Mouse (Mus musculus): ENCODE data around the gene Gm20388. TPM values are rescaled to one million over a fixed set of nuclear protein-coding genes. Genes with fewer than 3 reads are reported as not detected.

Gene Gm20388
- polyA plus RNA-seq, 1 experiment from 2014 or later = 7.4 TPM

- no peaks in the 10 kb centered on the region for H3K9me3 ChIP-seq (replicated peaks)
- H3K4me2 ChIP-seq = no peak overlapping the region
- H3K4me3 ChIP-seq (replicated peaks) = no peak overlapping the region
- H3K36me3 ChIP-seq = no peaks in the 10 kb centered on the region
- no peak for ATAC-seq (replicated peaks; ENCODE audit: low FRiP score)
- H3K27me3 ChIP-seq = no peaks in the 10 kb centered on the region
- 90% methylated on average over 6 of the region's 6 CpGs for WGBS
- no peak overlapping the region for H3K9ac ChIP-seq
- peaks cover 48% of the 10 kb centered on the region for H3K4me1 ChIP-seq
- no peak overlapping the region for H3K27ac ChIP-seq
Observed at GRCm38 (mm10) chr8:122554786-122555185, 2644.1 kb downstream of the Gm20388 start.

- no peaks in the 10 kb centered on the region for H3K36me3 ChIP-seq
- no peak overlapping the region for H3K9ac ChIP-seq
- peak; percentile 31; the same call in 1 of the 2 replicates for ATAC-seq (replicated peaks; ENCODE audit: low FRiP score)
- no peaks in the 10 kb centered on the region for H3K9me3 ChIP-seq (replicated peaks)
- no peaks in the 10 kb centered on the region for H3K27me3 ChIP-seq
- H3K4me1 ChIP-seq = peaks cover 34% of the 10 kb centered on the region
- H3K4me2 ChIP-seq = peak overlapping the region; percentile 23; the same call in 1 of the 2 replicates
- H3K4me3 ChIP-seq (replicated peaks) = no peak overlapping the region
- 67% methylated on average over 12 of the region's 12 CpGs for WGBS
- H3K27ac ChIP-seq = peak overlapping the region; percentile 82
Observed at GRCm38 (mm10) chr8:122556030-122557009, 2645.7 kb downstream of the Gm20388 start.

GRCm38 (mm10) chr8:122557248-122558038 is 2646.8 kb downstream of the Gm20388 start:
- no peak overlapping the region; the same call in 1 of the 2 replicates for H3K4me2 ChIP-seq

GRCm38 (mm10) chr8:122558671-122559349 is 2648.2 kb downstream of the Gm20388 start:
- H3K9ac ChIP-seq = no peak overlapping the region
- H3K27me3 ChIP-seq = no peaks in the 10 kb centered on the region
- H3K9me3 ChIP-seq (replicated peaks) = no peaks in the 10 kb centered on the region
- H3K4me3 ChIP-seq (replicated peaks) = no peak overlapping the region
- peaks cover 30% of the 10 kb centered on the region for H3K4me1 ChIP-seq
- 18% methylated on average over 12 of the region's 12 CpGs for WGBS
- peak; percentile 50; the same call in 1 of the 2 replicates for ATAC-seq (replicated peaks; ENCODE audit: low FRiP score)
- H3K27ac ChIP-seq = peak overlapping the region; percentile 71
- H3K4me2 ChIP-seq = no peak overlapping the region
- no peaks in the 10 kb centered on the region for H3K36me3 ChIP-seq

More at GRCm38 (mm10) chr8:122557248-122558038, 2646.8 kb downstream of the Gm20388 start:
- no peak overlapping the region for H3K9ac ChIP-seq
- 42% methylated on average over 10 of the region's 10 CpGs for WGBS
- H3K9me3 ChIP-seq (replicated peaks) = no peaks in the 10 kb centered on the region
- peaks cover 30% of the 10 kb centered on the region for H3K4me1 ChIP-seq
- no peaks in the 10 kb centered on the region for H3K27me3 ChIP-seq
- 0 out of 2 replicates have a peak overlapping the region, but pooled peaks have one; percentile 82 for H3K27ac ChIP-seq
- H3K4me3 ChIP-seq (replicated peaks) = no peak overlapping the region
- H3K36me3 ChIP-seq = no peaks in the 10 kb centered on the region
- no peak for ATAC-seq (replicated peaks; ENCODE audit: low FRiP score)

- no peak overlapping the region for H3K27ac ChIP-seq
- no peaks in the 10 kb centered on the region for H3K27me3 ChIP-seq
- H3K4me3 ChIP-seq (replicated peaks) = no peak overlapping the region
- 79% methylated on average over 5 of the region's 5 CpGs for WGBS
- no peaks in the 10 kb centered on the region for H3K36me3 ChIP-seq
- no peak for ATAC-seq (replicated peaks; ENCODE audit: low FRiP score)
- H3K9me3 ChIP-seq (replicated peaks) = no peaks in the 10 kb centered on the region
- peaks cover 26% of the 10 kb centered on the region for H3K4me1 ChIP-seq
- H3K4me2 ChIP-seq = no peak overlapping the region
- no peak overlapping the region for H3K9ac ChIP-seq
Observed at GRCm38 (mm10) chr8:122561199-122561598, 2650.6 kb downstream of the Gm20388 start.

- Histone ChIP-seq H3K27me3 (no peaks in the 10 kb centered on the region), H3K9ac (no peak overlapping the region), H3K4me1 (peaks cover 28% of the 10 kb centered on the region), H3K9me3 (replicated peaks) (no peaks in the 10 kb centered on the region), H3K27ac (peak overlapping the region; percentile 46), H3K4me3 (replicated peaks) (no peak overlapping the region), H3K4me2 (peak overlapping the region; percentile 6; the same call in 1 of the 2 replicates), H3K36me3 (peaks cover 5% of the 10 kb centered on the region)
- 67% methylated on average over 25 of the region's 25 CpGs for WGBS
- no peak for ATAC-seq (replicated peaks; ENCODE audit: low FRiP score)
Observed at GRCm38 (mm10) chr8:122564363-122565352, 2654.0 kb downstream of the Gm20388 start.

GRCm38 (mm10) chr8:122566766-122567165 is 2656.1 kb downstream of the Gm20388 start:
- H3K4me3 ChIP-seq (replicated peaks) = peak overlapping the region; percentile 91
- peak overlapping the region; percentile 90 for H3K9ac ChIP-seq
- H3K9me3 ChIP-seq (replicated peaks) = no peaks in the 10 kb centered on the region
- peaks cover 26% of the 10 kb centered on the region for H3K36me3 ChIP-seq
- 43% methylated on average over 6 of the region's 6 CpGs for WGBS
- H3K4me1 ChIP-seq = peaks cover 35% of the 10 kb centered on the region
- H3K27ac ChIP-seq = peak overlapping the region; percentile 97
- peak overlapping the region; percentile 83 for H3K4me2 ChIP-seq
- no peak for ATAC-seq (replicated peaks; ENCODE audit: low FRiP score)
- no peaks in the 10 kb centered on the region for H3K27me3 ChIP-seq

- Histone ChIP-seq H3K9me3 (replicated peaks) (no peaks in the 10 kb centered on the region), H3K36me3 (peaks cover 34% of the 10 kb centered on the region), H3K4me3 (replicated peaks) (peak within 1 kb of the TSS; percentile 91), H3K27ac (peak within 1 kb of the TSS; percentile 97), H3K4me2 (peak within 1 kb of the TSS; percentile 83), H3K9ac (peak within 1 kb of the TSS; percentile 90), H3K4me1 (peaks cover 35% of the 10 kb centered on the region), H3K27me3 (no peaks in the 10 kb centered on the region)
- WGBS = under 1% methylated on average over 62 of the region's 62 CpGs
- ATAC-seq (replicated peaks; ENCODE audit: low FRiP score) = peak; percentile 95
Observed at GRCm38 (mm10) chr8:122567361-122568108, 2656.9 kb downstream of the Gm20388 start, which contains the start of gene Cdt1. Gene Cdt1 (plus strand): TSS chr8:122568015.

- Histone ChIP-seq H3K4me3 (replicated peaks) (peak overlapping the region; percentile 91), H3K4me2 (peak overlapping the region; percentile 83), H3K9me3 (replicated peaks) (no peaks in the 10 kb centered on the region), H3K27ac (peak overlapping the region; percentile 97), H3K4me1 (peaks cover 37% of the 10 kb centered on the region), H3K9ac (peak overlapping the region; percentile 90), H3K36me3 (peaks cover 40% of the 10 kb centered on the region), H3K27me3 (no peaks in the 10 kb centered on the region)
- ATAC-seq (replicated peaks; ENCODE audit: low FRiP score) = peak; percentile 41
- 0% methylated on average over 34 of the region's 34 CpGs for WGBS
Observed at GRCm38 (mm10) chr8:122568109-122568504, 2657.5 kb downstream of the Gm20388 start.

GRCm38 (mm10) chr8:122568881-122569309 is 2658.3 kb downstream of the Gm20388 start:
- ATAC-seq (replicated peaks; ENCODE audit: low FRiP score) = no peak
- Histone ChIP-seq H3K27me3 (no peaks in the 10 kb centered on the region), H3K9me3 (replicated peaks) (no peaks in the 10 kb centered on the region), H3K4me2 (peak overlapping the region; percentile 83), H3K27ac (peak overlapping the region; percentile 37; the same call in 1 of the 2 replicates), H3K4me3 (replicated peaks) (peak overlapping the region; percentile 91), H3K4me1 (peaks cover 42% of the 10 kb centered on the region), H3K9ac (peak overlapping the region; percentile 90), H3K36me3 (peaks cover 47% of the 10 kb centered on the region)
- 8% methylated on average over 10 of the region's 10 CpGs for WGBS
